ENCODE assay signal across 8 mouse cellular contexts in genomic region chr19:4013066-4013465, GRCm38 (mm10). TPM values are rescaled to one million over a fixed set of nuclear protein-coding genes. Genes with fewer than 3 reads are reported as not detected.
DNase-seq lines count a peak whose midpoint lies in the region; ATAC-seq and TF ChIP-seq lines count a peak whose summit lies in the region.

No protein-coding gene starts in this region.

- ATAC-seq in lung, embryonic 15.5 days (ENCODE audit: borderline replicate concordance, extremely low read depth, low FRiP score, low TSS enrichment): peak; percentile 21; the same call in 1 of the 2 replicates
- peak; percentile 44 for ATAC-seq in erythroid progenitor cell, adult 5-6 weeks (replicated peaks; ENCODE audit: low FRiP score, poor library complexity, severe bottlenecking)
- ATAC-seq in stomach, embryonic 14.5 days (ENCODE audit: insufficient number of reproducible peaks, insufficient read depth, low FRiP score, low read depth): peak; percentile 11; the same call in 1 of the 2 replicates
- ATAC-seq in inflammation-experienced regulatory T-cells, adult 6 months: no peak

- H3K36me3 ChIP-seq in lung, embryonic 15.5 days: peaks cover 22% of the 10 kb centered on the region
- peaks cover 12% of the 10 kb centered on the region; the same call in 1 of the 2 replicates for H3K36me3 ChIP-seq in liver, adult 2 months (ENCODE audit: control insufficient read depth, insufficient read depth, low read length)
- peaks cover 6% of the 10 kb centered on the region for H3K36me3 ChIP-seq in stomach, embryonic 14.5 days (ENCODE audit: control insufficient read depth, insufficient read depth, low read length)

- no peaks in the 10 kb centered on the region for H3K9me3 ChIP-seq in lung, embryonic 15.5 days
- no peaks in the 10 kb centered on the region for H3K9me3 ChIP-seq in stomach, embryonic 14.5 days (ENCODE audit: control insufficient read depth, low read depth, low read length)

- no peaks in the 10 kb centered on the region; the same call in 1 of the 2 replicates for H3K79me2 ChIP-seq in liver, adult 2 months (ENCODE audit: control insufficient read depth, insufficient read depth, low read length)

- WGBS in lung, embryonic 15.5 days: 11% methylated on average over 9 of the region's 9 CpGs
- 25% methylated on average over 9 of the region's 9 CpGs for WGBS in liver, adult 2 months
- WGBS in stomach, embryonic 14.5 days: 15% methylated on average over 9 of the region's 9 CpGs
- 22% methylated on average over 9 of the region's 9 CpGs for WGBS in cerebellum, adult 2 months

- H3K4me1 ChIP-seq in lung, embryonic 15.5 days: peaks cover 11% of the 10 kb centered on the region
- H3K4me1 ChIP-seq in liver, adult 2 months (ENCODE audit: control insufficient read depth, insufficient read depth, low read length): peaks cover 9% of the 10 kb centered on the region
- peaks cover 11% of the 10 kb centered on the region; the same call in 1 of the 2 replicates for H3K4me1 ChIP-seq in stomach, embryonic 14.5 days (ENCODE audit: control insufficient read depth, insufficient read depth, low read length)
- H3K4me1 ChIP-seq in cerebellum, adult 2 months (ENCODE audit: control insufficient read depth, insufficient read depth, low read length): peaks cover 8% of the 10 kb centered on the region; the same call in 1 of the 2 replicates

- no peak for DNase-seq in lung, postnatal 14 days
- no peak for DNase-seq in liver, adult 2 months (ENCODE audit: extremely low read depth, low read depth, low spot score)
- no peak for DNase-seq in cerebellum, adult 2 months
- DNase-seq in lung, postnatal 25 days (ENCODE audit: low spot score): no peak

- TF ChIP-seq CTCF in liver, adult 2 months (IDR thresholded peaks at IDR 0.05; ENCODE audit: low read depth, low read length): no peak
- TF ChIP-seq CTCF in cerebellum, adult 2 months (IDR thresholded peaks at IDR 0.05; ENCODE audit: borderline replicate concordance, insufficient read depth, low read depth, low read length): no peak

- TF ChIP-seq POLR2A in liver, adult 2 months (IDR thresholded peaks at IDR 0.05; ENCODE audit: extremely low read depth, insufficient read depth, low read length): no peak
- no peak for TF ChIP-seq POLR2A in cerebellum, adult 2 months (IDR thresholded peaks at IDR 0.05; ENCODE audit: borderline replicate concordance, insufficient read depth, low read length)

- H3K27ac ChIP-seq in lung, embryonic 15.5 days: no peak overlapping the region
- H3K27ac ChIP-seq in liver, adult 2 months (replicated peaks; ENCODE audit: insufficient read depth, low read depth, low read length): peak overlapping the region; percentile 30; the same call in 1 of the 2 replicates
- 0 out of 2 replicates have a peak overlapping the region, but pooled peaks have one; percentile 10 for H3K27ac ChIP-seq in stomach, embryonic 14.5 days (ENCODE audit: low read length)
- no peak overlapping the region for H3K27ac ChIP-seq in cerebellum, adult 2 months (ENCODE audit: insufficient read depth, low read length)

- H3K9ac ChIP-seq in lung, embryonic 15.5 days: peak overlapping the region; percentile 39
- H3K9ac ChIP-seq in liver, adult 2 months (ENCODE audit: low read depth, low read length): peak overlapping the region; percentile 71
- H3K9ac ChIP-seq in stomach, embryonic 14.5 days (replicated peaks; ENCODE audit: low read depth, low read length): peak overlapping the region; percentile 76; the same call in 1 of the 2 replicates

- H3K4me2 ChIP-seq in lung, embryonic 15.5 days: peak overlapping the region; percentile 57
- peak overlapping the region; percentile 55 for H3K4me2 ChIP-seq in stomach, embryonic 14.5 days (replicated peaks; ENCODE audit: low read depth, low read length)

- H3K4me3 ChIP-seq in lung, embryonic 15.5 days: peak overlapping the region; percentile 62
- H3K4me3 ChIP-seq in liver, adult 2 months (ENCODE audit: insufficient read depth, low read depth, low read length): peak overlapping the region; percentile 38
- peak overlapping the region; percentile 90 for H3K4me3 ChIP-seq in stomach, embryonic 14.5 days (ENCODE audit: low read depth, low read length)
- no peak overlapping the region for H3K4me3 ChIP-seq in cerebellum, adult 2 months (replicated peaks; ENCODE audit: insufficient read depth, low read depth, low read length)

- no peaks in the 10 kb centered on the region for H3K27me3 ChIP-seq in lung, embryonic 15.5 days
- no peaks in the 10 kb centered on the region for H3K27me3 ChIP-seq in liver, adult 2 months (ENCODE audit: control insufficient read depth, insufficient read depth, low read length)
- H3K27me3 ChIP-seq in stomach, embryonic 14.5 days (ENCODE audit: control insufficient read depth, insufficient read depth, low read length): no peaks in the 10 kb centered on the region
- H3K27me3 ChIP-seq in cerebellum, adult 2 months (ENCODE audit: control insufficient read depth, insufficient read depth, low read length): no peaks in the 10 kb centered on the region

RNA-seq across cellular contexts. Expression of gene Ndufv1, which starts 0.5 kb away (rescaled TPM):
- polyA plus RNA-seq in lung, embryonic 15.5 days (2015; fragmentation: Nextera tagmentation; extraction: Ambion mirVana): 191 and 199 TPM in 2 replicates
- total RNA-seq in erythroid progenitor cell, adult 5-6 weeks (2015; ENCODE audit: low replicate concordance): 77.1 and 96.6 TPM in 2 replicates
- total RNA-seq in erythroid progenitor cell, adult 5-6 weeks (2017; ENCODE audit: low replicate concordance): 161 and 207 TPM in 2 replicates
- 189 and 197 TPM in 2 replicates for total RNA-seq in liver, adult 2 months (2014; rRNA removed)
- 239 and 251 TPM in 2 replicates for polyA plus RNA-seq in liver, adult 2 months (2012; rRNA removed)
- polyA plus RNA-seq in stomach, embryonic 14.5 days (2014; fragmentation: Nextera tagmentation; extraction: Ambion mirVana): 195 and 205 TPM in 2 replicates
- polyA plus RNA-seq in cerebellum, adult 2 months (2012; rRNA removed): 331 and 332 TPM in 2 replicates
- polyA plus RNA-seq in inflammation-experienced regulatory T-cells, adult 6 months (2017; shearing (Covaris generic)): 100 to 1,000 TPM; 104 to 136 (median 114) TPM

RNA-seq across cellular contexts. Expression of gene Doc2g, which starts 10.0 kb away (rescaled TPM):
- polyA plus RNA-seq in lung, embryonic 15.5 days (2015; fragmentation: Nextera tagmentation; extraction: Ambion mirVana): 3.6 and 4.9 TPM in 2 replicates
- 0.42 TPM in 1 of 2 replicates, not detected in the other for total RNA-seq in erythroid progenitor cell, adult 5-6 weeks (2015; ENCODE audit: low replicate concordance)
- total RNA-seq in erythroid progenitor cell, adult 5-6 weeks (2017; ENCODE audit: low replicate concordance): 3.0 TPM in 1 of 2 replicates, not detected in the other
- total RNA-seq in liver, adult 2 months (2014; rRNA removed): 0.74 and 0.87 TPM in 2 replicates
- 2.3 and 4.9 TPM in 2 replicates for polyA plus RNA-seq in liver, adult 2 months (2012; rRNA removed)
- 4.5 TPM in 2 replicates for polyA plus RNA-seq in stomach, embryonic 14.5 days (2014; fragmentation: Nextera tagmentation; extraction: Ambion mirVana)
- polyA plus RNA-seq in cerebellum, adult 2 months (2012; rRNA removed): 15.8 and 19.9 TPM in 2 replicates
- polyA plus RNA-seq in inflammation-experienced regulatory T-cells, adult 6 months (2017; shearing (Covaris generic)): 1 to 10 TPM in 2 of 3 experiments, under 1 TPM in 1; 0.31 to 2.8 (median 1.6) TPM

RNA-seq across cellular contexts. Expression of gene Gm49405, which starts 12.6 kb away (rescaled TPM):
- 2.3 and 2.4 TPM in 2 replicates for polyA plus RNA-seq in lung, embryonic 15.5 days (2015; fragmentation: Nextera tagmentation; extraction: Ambion mirVana)
- not detected in 2 replicates for total RNA-seq in erythroid progenitor cell, adult 5-6 weeks (2015; ENCODE audit: low replicate concordance)
- 0.90 TPM in 1 of 2 replicates, not detected in the other for total RNA-seq in erythroid progenitor cell, adult 5-6 weeks (2017; ENCODE audit: low replicate concordance)
- 0.54 and 0.92 TPM in 2 replicates for total RNA-seq in liver, adult 2 months (2014; rRNA removed)
- polyA plus RNA-seq in liver, adult 2 months (2012; rRNA removed): 0.72 and 1.1 TPM in 2 replicates
- polyA plus RNA-seq in stomach, embryonic 14.5 days (2014; fragmentation: Nextera tagmentation; extraction: Ambion mirVana): 3.3 TPM in 2 replicates
- 4.8 and 5.5 TPM in 2 replicates for polyA plus RNA-seq in cerebellum, adult 2 months (2012; rRNA removed)
- polyA plus RNA-seq in inflammation-experienced regulatory T-cells, adult 6 months (2017; shearing (Covaris generic)): under 1 TPM; 0.16 to 0.99 (median 0.44) TPM

RNA-seq across cellular contexts. Expression of gene Nudt8, which starts 12.7 kb away (rescaled TPM):
- polyA plus RNA-seq in lung, embryonic 15.5 days (2015; fragmentation: Nextera tagmentation; extraction: Ambion mirVana): 25.9 and 28.0 TPM in 2 replicates
- not detected in 2 replicates for total RNA-seq in erythroid progenitor cell, adult 5-6 weeks (2015; ENCODE audit: low replicate concordance)
- 1.4 TPM in 1 of 2 replicates, not detected in the other for total RNA-seq in erythroid progenitor cell, adult 5-6 weeks (2017; ENCODE audit: low replicate concordance)
- total RNA-seq in liver, adult 2 months (2014; rRNA removed): 30.1 and 36.0 TPM in 2 replicates
- 13.4 and 18.5 TPM in 2 replicates for polyA plus RNA-seq in liver, adult 2 months (2012; rRNA removed)
- 30.9 and 42.2 TPM in 2 replicates for polyA plus RNA-seq in stomach, embryonic 14.5 days (2014; fragmentation: Nextera tagmentation; extraction: Ambion mirVana)
- 8.4 and 9.4 TPM in 2 replicates for polyA plus RNA-seq in cerebellum, adult 2 months (2012; rRNA removed)
- polyA plus RNA-seq in inflammation-experienced regulatory T-cells, adult 6 months (2017; shearing (Covaris generic)): 10 to 100 TPM; 10.3 to 16.2 (median 15.9) TPM

RNA-seq across cellular contexts. Expression of gene Tbx10, which starts 20.5 kb away (rescaled TPM):
- not detected in 2 replicates for polyA plus RNA-seq in lung, embryonic 15.5 days (2015; fragmentation: Nextera tagmentation; extraction: Ambion mirVana)
- total RNA-seq in erythroid progenitor cell, adult 5-6 weeks (2015; ENCODE audit: low replicate concordance): not detected in 2 replicates
- not detected in 2 replicates for total RNA-seq in erythroid progenitor cell, adult 5-6 weeks (2017; ENCODE audit: low replicate concordance)
- total RNA-seq in liver, adult 2 months (2014; rRNA removed): not detected in 2 replicates
- not detected in 2 replicates for polyA plus RNA-seq in liver, adult 2 months (2012; rRNA removed)
- not detected in 2 replicates for polyA plus RNA-seq in stomach, embryonic 14.5 days (2014; fragmentation: Nextera tagmentation; extraction: Ambion mirVana)
- 0.08 and 0.33 TPM in 2 replicates for polyA plus RNA-seq in cerebellum, adult 2 months (2012; rRNA removed)
- not detected for polyA plus RNA-seq in inflammation-experienced regulatory T-cells, adult 6 months (2017; shearing (Covaris generic))

Comparison
In these comparisons a context has a peak if more than half of its experiments do, and no peak if none do; other contexts are left out.
1. H3K27ac ChIP-seq: peak in liver, adult 2 months (single experiment) and stomach, embryonic 14.5 days (single experiment); none in lung, embryonic 15.5 days (single experiment) and cerebellum, adult 2 months (single experiment).
2. Peak in every context shown above with its lines, with median percentiles within 50 percentile points of each other: H3K9ac ChIP-seq.